Mouse (Mus musculus) heart, embryonic 11.5 days (tissue): ENCODE data around the gene Fbxo21. TPM values are rescaled to one million over a fixed set of nuclear protein-coding genes. Genes with fewer than 3 reads are reported as not detected.

Source experiments
- ATAC-seq: fragments of 200-750 bp; cut with Nextera tagmentation; replicated peaks from 2 replicates; pipeline ENCODE4 v1.8.0; 2017; ENCODE audit warnings: moderate library complexity; ENCODE audit not compliant: insufficient number of reproducible peaks, low FRiP score, low TSS enrichment
- H3K27ac ChIP-seq: fragments of 300-500 bp; sonication (generic); 2 replicates; pipeline ENCODE4 v1.5.1; 2014; ENCODE audit warnings: mild to moderate bottlenecking, low read depth, low read length
- H3K27me3 ChIP-seq: fragments of 300-500 bp; sonication (generic); 2 replicates; pipeline ENCODE4 v1.6.1; 2014; ENCODE audit warnings: mild to moderate bottlenecking, low read length, mixed read lengths; ENCODE audit not compliant: control insufficient read depth, insufficient read depth
- H3K36me3 ChIP-seq: fragments of 300-500 bp; sonication (generic); 2 replicates; pipeline ENCODE4 v1.6.1; 2014; ENCODE audit warnings: mild to moderate bottlenecking, low read length, moderate library complexity, mixed read lengths; ENCODE audit not compliant: control insufficient read depth, insufficient read depth
- H3K4me1 ChIP-seq: fragments of 300-500 bp; sonication (generic); 2 replicates; pipeline ENCODE4 v1.6.1; 2014; ENCODE audit warnings: low read length; ENCODE audit not compliant: control insufficient read depth, insufficient read depth
- H3K4me2 ChIP-seq: fragments of 300-500 bp; sonication (generic); 2 replicates; pipeline ENCODE4 v1.6.1; 2014; ENCODE audit warnings: mild to moderate bottlenecking, moderate library complexity
- H3K4me3 ChIP-seq: fragments of 300-500 bp; sonication (generic); 2 replicates; pipeline ENCODE4 v1.5.1; 2014; ENCODE audit warnings: low read depth, low read length
- H3K9ac ChIP-seq: fragments of 300-500 bp; sonication (generic); 2 replicates; pipeline ENCODE4 v1.6.1; 2014; ENCODE audit warnings: mild to moderate bottlenecking, low read depth, low read length, moderate library complexity
- H3K9me3 ChIP-seq: fragments of 300-500 bp; sonication (generic); replicated peaks from 2 replicates; pipeline ENCODE4 v1.6.1; 2016; ENCODE audit warnings: low read length; ENCODE audit not compliant: control insufficient read depth
- WGBS: fragments of 180-500 bp; shearing (Covaris S2); extraction: QIAGEN DNeasy Blood & Tissue Kit; methylation state at CpG from one replicate; pipeline ENCODE4 v1.1.7; 2014; ENCODE audit not compliant: insufficient replicate concordance; 5-methylcytosine and 5-hydroxymethylcytosine counted together
- polyA plus RNA-seq: library from polyadenylated mRNA; unstranded; fragments of >200 nt; fragmentation: Nextera tagmentation; extraction: Ambion mirVana; gene quantifications from 2 replicates; pipeline ENCODE4 v1.2.1, GENCODE M21; 2014

Fbxo21 gene
- polyA plus RNA-seq, result 46.2 and 52.8 TPM in 2 replicates

GRCm38 (mm10) chr5:117976657-117977500, at the start of gene Fbxo21:
Fbxo21 (plus strand) TSS chr5:117976730.
- peak within 1 kb of the TSS; percentile 96 for H3K4me3 ChIP-seq
- H3K4me2 ChIP-seq, result peak within 1 kb of the TSS; percentile 85
- 0 out of 2 replicates have a peak, but pooled peaks cover 3% of the 10 kb centered on the region for H3K36me3 ChIP-seq
- no peaks in the 10 kb centered on the region for H3K27me3 ChIP-seq
- no peaks in the 10 kb centered on the region for H3K9me3 ChIP-seq
- peaks cover 9% of the 10 kb centered on the region; the same call in 1 of the 2 replicates for H3K4me1 ChIP-seq
- under 1% methylated on average over 86 of the region's 88 CpGs for WGBS
- H3K9ac ChIP-seq, result peak within 1 kb of the TSS; percentile 96
- peak within 1 kb of the TSS; percentile 74 for H3K27ac ChIP-seq
- peak; percentile 89 for ATAC-seq

GRCm38 (mm10) chr5:117928553-117928952, 48.0 kb upstream of the Fbxo21 start:
- Histone ChIP-seq H3K27ac (no peak overlapping the region), H3K27me3 (peaks cover 2% of the 10 kb centered on the region; the same call in 1 of the 2 replicates), H3K4me1 (no peaks in the 10 kb centered on the region), H3K4me2 (no peak overlapping the region), H3K9ac (no peak overlapping the region), H3K4me3 (no peak overlapping the region), H3K36me3 (no peaks in the 10 kb centered on the region), H3K9me3 (no peaks in the 10 kb centered on the region)
- no peak for ATAC-seq
- 89% methylated on average over 2 of the region's 2 CpGs for WGBS

GRCm38 (mm10) chr5:117932222-117932621, 44.3 kb upstream of the Fbxo21 start:
- Histone ChIP-seq H3K4me1 (no peaks in the 10 kb centered on the region), H3K4me3 (no peak overlapping the region), H3K36me3 (no peaks in the 10 kb centered on the region), H3K27ac (no peak overlapping the region), H3K4me2 (no peak overlapping the region), H3K9me3 (no peaks in the 10 kb centered on the region), H3K9ac (no peak overlapping the region), H3K27me3 (peaks cover 9% of the 10 kb centered on the region; the same call in 1 of the 2 replicates)
- no peak for ATAC-seq
- 64% methylated on average over 2 of the region's 2 CpGs for WGBS

GRCm38 (mm10) chr5:117932862-117933261, 43.7 kb upstream of the Fbxo21 start:
- no peak for ATAC-seq
- H3K9ac ChIP-seq, result no peak overlapping the region
- H3K27me3 ChIP-seq, result peaks cover 9% of the 10 kb centered on the region; the same call in 1 of the 2 replicates
- no peak overlapping the region for H3K27ac ChIP-seq
- WGBS, result 2% methylated on average over 8 of the region's 9 CpGs
- no peaks in the 10 kb centered on the region for H3K9me3 ChIP-seq
- H3K4me2 ChIP-seq, result no peak overlapping the region
- no peak overlapping the region for H3K4me3 ChIP-seq
- no peaks in the 10 kb centered on the region for H3K4me1 ChIP-seq
- no peaks in the 10 kb centered on the region for H3K36me3 ChIP-seq

GRCm38 (mm10) chr5:117936346-117936745, 40.2 kb upstream of the Fbxo21 start:
- H3K4me3 ChIP-seq, result no peak overlapping the region
- ATAC-seq, result no peak
- no peaks in the 10 kb centered on the region for H3K9me3 ChIP-seq
- H3K4me1 ChIP-seq, result no peaks in the 10 kb centered on the region
- no peak overlapping the region for H3K4me2 ChIP-seq
- H3K36me3 ChIP-seq, result no peaks in the 10 kb centered on the region
- 61% methylated on average over 16 of the region's 16 CpGs for WGBS
- no peak overlapping the region for H3K27ac ChIP-seq
- H3K27me3 ChIP-seq, result peaks cover 9% of the 10 kb centered on the region; the same call in 1 of the 2 replicates
- H3K9ac ChIP-seq, result no peak overlapping the region

GRCm38 (mm10) chr5:117937186-117937585, 39.3 kb upstream of the Fbxo21 start:
- Histone ChIP-seq H3K9me3 (no peaks in the 10 kb centered on the region), H3K27me3 (peaks cover 7% of the 10 kb centered on the region; the same call in 1 of the 2 replicates), H3K4me3 (no peak overlapping the region), H3K4me1 (no peaks in the 10 kb centered on the region), H3K27ac (no peak overlapping the region), H3K4me2 (no peak overlapping the region), H3K9ac (no peak overlapping the region), H3K36me3 (no peaks in the 10 kb centered on the region)
- no peak for ATAC-seq
- WGBS, result 79% methylated on average over 3 of the region's 3 CpGs

- peak overlapping the region; percentile 67 for H3K4me2 ChIP-seq
- H3K4me1 ChIP-seq, result no peaks in the 10 kb centered on the region
- H3K27ac ChIP-seq, result no peak overlapping the region
- H3K9me3 ChIP-seq, result no peaks in the 10 kb centered on the region
- peak overlapping the region; percentile 35 for H3K4me3 ChIP-seq
- WGBS, result 10% methylated on average over 14 of the region's 14 CpGs
- no peak overlapping the region for H3K9ac ChIP-seq
- no peaks in the 10 kb centered on the region for H3K36me3 ChIP-seq
- H3K27me3 ChIP-seq, result peaks cover 7% of the 10 kb centered on the region; the same call in 1 of the 2 replicates
- ATAC-seq, result peak; percentile 39; the same call in 1 of the 2 replicates
Measured at GRCm38 (mm10) chr5:117938182-117938581, 38.3 kb upstream of the Fbxo21 start.

GRCm38 (mm10) chr5:117939402-117939801, 37.1 kb upstream of the Fbxo21 start:
- no peak for ATAC-seq
- no peak overlapping the region for H3K27ac ChIP-seq
- no peaks in the 10 kb centered on the region for H3K4me1 ChIP-seq
- H3K27me3 ChIP-seq, result peaks cover 7% of the 10 kb centered on the region; the same call in 1 of the 2 replicates
- H3K4me3 ChIP-seq, result no peak overlapping the region
- no peak overlapping the region for H3K4me2 ChIP-seq
- H3K9me3 ChIP-seq, result no peaks in the 10 kb centered on the region
- H3K9ac ChIP-seq, result no peak overlapping the region
- no peaks in the 10 kb centered on the region for H3K36me3 ChIP-seq
- 81% methylated on average over 8 of the region's 8 CpGs for WGBS
